Mouse (Mus musculus) heart, embryonic 14.5 days (tissue): Measurements from ENCODE around the gene Tbcc. TPM values are rescaled to one million over a fixed set of nuclear protein-coding genes. Genes with fewer than 3 reads are reported as not detected.

Experiments used
- ATAC-seq: fragments of 200-750 bp; cut with Nextera tagmentation; 2 replicates; pipeline ENCODE4 v1.8.0; 2017; ENCODE audit warnings: low read depth, moderate TSS enrichment; ENCODE audit not compliant: insufficient number of reproducible peaks, insufficient read depth, low FRiP score
- H3K27ac ChIP-seq, 2 experiments: fragments of 200-500 bp in 1 of 2; fragments of 300-500 bp in 1 of 2; sonication (generic) in 1 of 2; replicated peaks in 1 of 2; 2 replicates each; pipeline ENCODE4 v1.5.1; 2012 to 2014; ENCODE audit warnings: low read depth in 2 of 2, low read length in 2 of 2, control low read depth in 1 of 2, mild to moderate bottlenecking in 1 of 2, mixed read lengths in 1 of 2; ENCODE audit not compliant: control insufficient read depth in 1 of 2, insufficient read depth in 1 of 2
- H3K27me3 ChIP-seq: fragments of 300-500 bp; sonication (generic); 2 replicates; pipeline ENCODE4 v1.6.1; 2014; ENCODE audit warnings: mild to moderate bottlenecking, low read length, control low read depth; ENCODE audit not compliant: control insufficient read depth, insufficient read depth
- H3K36me3 ChIP-seq: fragments of 300-500 bp; sonication (generic); 2 replicates; pipeline ENCODE4 v1.6.1; 2014; ENCODE audit warnings: mild to moderate bottlenecking, control low read depth, low read length, mixed read lengths; ENCODE audit not compliant: control insufficient read depth, insufficient read depth
- H3K4me1 ChIP-seq, 2 experiments: fragments of 200-500 bp in 1 of 2; fragments of 300-500 bp in 1 of 2; sonication (generic) in 1 of 2; 2 replicates each; pipeline ENCODE4 v1.6.1; 2012 to 2014; ENCODE audit warnings: low read length in 2 of 2, control low read depth in 1 of 2, mixed read lengths in 1 of 2; ENCODE audit not compliant: control insufficient read depth in 2 of 2, insufficient read depth in 2 of 2
- H3K4me2 ChIP-seq: fragments of 300-500 bp; sonication (generic); 2 replicates; pipeline ENCODE4 v1.6.1; 2014; ENCODE audit warnings: mild to moderate bottlenecking, low read length
- H3K4me3 ChIP-seq, 2 experiments: fragments of 200-500 bp in 1 of 2; fragments of 300-500 bp in 1 of 2; sonication (generic) in 1 of 2; 2 replicates each; pipeline ENCODE4 v1.5.1; 2012 to 2014; ENCODE audit warnings: low read length in 2 of 2, mild to moderate bottlenecking in 2 of 2, control low read depth in 1 of 2, low read depth in 1 of 2, moderate library complexity in 1 of 2; ENCODE audit not compliant: control insufficient read depth in 1 of 2, insufficient read depth in 1 of 2
- H3K9ac ChIP-seq: fragments of 300-500 bp; sonication (generic); 2 replicates; pipeline ENCODE4 v1.6.1; 2014; ENCODE audit warnings: mild to moderate bottlenecking, low read length
- H3K9me3 ChIP-seq: fragments of 300-500 bp; sonication (generic); 2 replicates; pipeline ENCODE4 v1.6.1; 2016; ENCODE audit warnings: low read length, control low read depth; ENCODE audit not compliant: control insufficient read depth
- WGBS: fragments of 180-500 bp; shearing (Covaris S2); extraction: QIAGEN DNeasy Blood & Tissue Kit; methylation state at CpG from one replicate; pipeline ENCODE4 v1.1.7; 2014; 5-methylcytosine and 5-hydroxymethylcytosine counted together
- polyA plus RNA-seq: library from polyadenylated mRNA; unstranded; fragments of >200 nt; fragmentation: Nextera tagmentation; extraction: Ambion mirVana; gene quantifications from 2 replicates; pipeline ENCODE4 v1.2.1, GENCODE M21; 2014

The Tbcc gene
- polyA plus RNA-seq, 1 experiment from 2014 or later: 54.7 TPM

GRCm38 (mm10) chr17:46890843-46891594 is 535 bp downstream of the Tbcc start:
- peak overlapping the region; percentile 97 for H3K4me2 ChIP-seq
- H3K9me3 ChIP-seq: no peaks in the 10 kb centered on the region
- peak overlapping the region; percentile 96 for H3K9ac ChIP-seq
- H3K4me1 ChIP-seq: peaks cover 13 to 31% of the 10 kb centered on the region in 2 experiments
- peak; percentile 6; the same call in 1 of the 2 replicates for ATAC-seq
- peaks cover 6% of the 10 kb centered on the region; the same call in 1 of the 2 replicates for H3K36me3 ChIP-seq
- WGBS: 1% methylated on average over 64 of the region's 64 CpGs
- peak overlapping the region; percentile 90 to 92 for H3K27ac ChIP-seq
- no peaks in the 10 kb centered on the region for H3K27me3 ChIP-seq
- H3K4me3 ChIP-seq: peak overlapping the region; percentile 83 to 96

DNA sequence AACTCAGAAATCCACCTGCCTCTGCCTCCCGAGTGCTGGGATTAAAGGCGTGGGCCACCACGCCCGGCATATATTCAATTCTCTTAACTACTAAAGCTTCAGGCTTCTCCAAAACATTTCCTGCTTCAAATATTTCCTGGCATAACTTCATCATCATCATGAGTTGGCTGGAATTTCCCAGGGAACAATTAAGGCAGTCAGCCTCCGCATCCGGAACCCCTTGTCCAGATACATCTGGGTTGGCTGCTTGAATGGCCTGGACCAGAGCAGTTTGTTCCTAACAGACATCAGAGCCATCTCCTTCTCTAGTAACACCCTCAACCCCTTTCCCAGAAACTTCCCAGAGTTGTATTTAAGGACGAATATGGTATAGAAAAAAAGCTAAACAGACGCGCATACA is 4.9 kb downstream of the Tbcc start:
- Histone ChIP-seq H3K4me1 (peaks cover 10 to 22% of the 10 kb centered on the region in 2 experiments), H3K27me3 (no peaks in the 10 kb centered on the region), H3K4me2 (no peak overlapping the region), H3K4me3 (no peak overlapping the region), H3K27ac (no peak overlapping the region), H3K9ac (no peak overlapping the region), H3K9me3 (0 out of 2 replicates have a peak, but pooled peaks cover 3% of the 10 kb centered on the region), H3K36me3 (peaks cover 6% of the 10 kb centered on the region; the same call in 1 of the 2 replicates)
- WGBS: 90% methylated on average over 9 of the region's 9 CpGs
- no peak for ATAC-seq

- Histone ChIP-seq H3K4me2 (no peak overlapping the region), H3K9me3 (0 out of 2 replicates have a peak, but pooled peaks cover 3% of the 10 kb centered on the region), H3K27me3 (no peaks in the 10 kb centered on the region), H3K4me3 (no peak overlapping the region), H3K4me1 (peaks cover 3 to 9% of the 10 kb centered on the region in 2 experiments), H3K36me3 (peaks cover 2% of the 10 kb centered on the region; the same call in 1 of the 2 replicates), H3K27ac (no peak overlapping the region), H3K9ac (no peak overlapping the region)
- no peak for ATAC-seq
- WGBS: 47% methylated on average over 13 of the region's 13 CpGs
Measured at GRCm38 (mm10) chr17:46897221-46897950, 6.9 kb downstream of the Tbcc start.

GRCm38 (mm10) chr17:46900941-46901340 is 10.5 kb downstream of the Tbcc start:
- ATAC-seq: no peak
- no peak overlapping the region for H3K4me3 ChIP-seq
- H3K9ac ChIP-seq: no peak overlapping the region
- H3K4me2 ChIP-seq: no peak overlapping the region
- WGBS: 60% methylated on average over 2 of the region's 2 CpGs
- no peak overlapping the region for H3K27ac ChIP-seq
- H3K36me3 ChIP-seq: no peaks in the 10 kb centered on the region
- no peaks in the 10 kb centered on the region for H3K27me3 ChIP-seq
- no peaks in the 10 kb centered on the region for H3K4me1 ChIP-seq
- H3K9me3 ChIP-seq: 0 out of 2 replicates have a peak, but pooled peaks cover 3% of the 10 kb centered on the region

DNA sequence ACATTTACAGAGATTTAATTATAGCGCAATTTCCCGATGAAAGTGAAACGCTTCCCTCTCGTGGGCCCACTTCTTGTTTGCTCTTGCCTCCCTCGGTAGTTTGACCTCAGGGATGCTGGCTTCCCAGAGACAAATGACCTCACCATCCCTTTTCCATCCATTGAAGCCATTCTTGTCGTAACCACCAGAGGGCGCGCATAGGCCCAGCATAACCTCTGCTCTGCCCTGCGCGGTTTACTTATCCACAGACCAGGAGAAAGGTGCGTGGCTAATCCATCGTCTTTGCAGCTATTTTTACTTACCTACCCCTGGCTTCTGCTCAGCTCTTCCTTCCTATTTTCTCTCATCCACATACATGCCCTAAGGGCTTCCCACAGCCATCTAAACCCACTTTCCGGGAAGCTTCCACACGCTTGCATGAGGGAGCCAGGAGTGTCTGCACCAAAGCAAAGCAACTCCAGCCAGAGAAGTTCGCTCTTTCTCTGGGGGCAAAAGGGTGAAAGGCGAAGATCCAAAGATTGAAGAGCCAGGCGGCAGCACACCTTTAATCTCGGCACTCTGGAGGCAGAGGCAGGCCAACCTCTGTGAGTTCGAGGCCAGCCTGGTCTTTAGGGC is 13.5 kb downstream of the Tbcc start:
- Histone ChIP-seq H3K27me3 (no peaks in the 10 kb centered on the region), H3K4me3 (no peak overlapping the region), H3K4me2 (no peak overlapping the region), H3K36me3 (no peaks in the 10 kb centered on the region), H3K27ac (no peak overlapping the region), H3K4me1 (no peaks in the 10 kb centered on the region), H3K9me3 (no peaks in the 10 kb centered on the region), H3K9ac (no peak overlapping the region)
- 18% methylated on average over 19 of the region's 19 CpGs for WGBS
- ATAC-seq: peak; percentile 69

DNA sequence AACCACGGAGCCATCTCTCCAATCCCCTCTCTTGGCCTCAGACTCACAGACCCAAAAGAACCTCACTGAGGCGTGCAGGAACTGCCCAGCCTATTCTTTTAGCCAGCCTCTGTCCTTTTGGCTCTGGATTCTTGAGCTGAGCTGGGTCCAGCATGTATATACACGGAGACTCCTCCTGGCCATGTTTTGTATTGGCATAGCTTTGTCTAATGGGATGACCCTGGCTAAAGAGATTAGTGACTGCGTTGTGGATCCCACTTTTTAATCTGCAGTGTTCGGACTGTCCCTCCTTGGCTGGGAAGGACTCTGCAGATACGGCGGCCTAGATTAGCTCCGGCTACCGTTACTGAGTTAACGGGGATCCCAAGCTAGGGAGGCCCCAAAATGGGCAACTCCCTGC is 19.7 kb downstream of the Tbcc start, which contains the start of gene Prph2:
Gene Prph2 (plus strand): TSS at position 274 of the 400 bp plus-strand sequence.
- no peaks in the 10 kb centered on the region for H3K27me3 ChIP-seq
- H3K4me1 ChIP-seq: peaks cover 6 to 11% of the 10 kb centered on the region in 2 experiments
- H3K9me3 ChIP-seq: no peaks in the 10 kb centered on the region
- H3K4me3 ChIP-seq: no peak within 1 kb of the TSS
- WGBS: 81% methylated on average over 10 of the region's 10 CpGs
- no peaks in the 10 kb centered on the region for H3K36me3 ChIP-seq
- H3K4me2 ChIP-seq: no peak within 1 kb of the TSS
- no peak within 1 kb of the TSS for H3K9ac ChIP-seq
- no peak within 1 kb of the TSS for H3K27ac ChIP-seq
- no peak for ATAC-seq

DNA sequence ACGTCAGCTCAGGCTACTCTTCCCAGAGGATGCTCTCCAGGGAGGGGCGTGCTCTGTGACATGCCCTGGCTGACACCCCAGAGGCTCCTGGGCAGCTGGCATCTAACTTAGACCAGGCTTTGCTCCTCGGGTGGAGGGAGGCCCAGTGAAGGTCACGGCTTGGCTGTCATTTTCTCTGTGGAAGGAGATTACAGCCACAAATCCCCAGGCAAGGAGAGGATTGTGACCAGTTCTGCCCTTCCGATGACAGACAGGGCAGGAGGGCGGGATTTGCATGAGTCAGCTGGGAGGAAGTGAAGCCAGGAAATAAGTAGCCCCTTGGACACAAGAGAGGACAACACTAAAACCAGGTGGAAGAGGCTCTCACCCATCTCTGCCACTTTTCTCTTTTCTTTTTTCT is 21.8 kb downstream of the Tbcc start:
- H3K9me3 ChIP-seq: no peaks in the 10 kb centered on the region
- H3K4me3 ChIP-seq: no peak overlapping the region
- 23% methylated on average over 6 of the region's 6 CpGs for WGBS
- H3K4me2 ChIP-seq: no peak overlapping the region
- no peak overlapping the region for H3K9ac ChIP-seq
- no peaks in the 10 kb centered on the region for H3K36me3 ChIP-seq
- peaks cover 6 to 11% of the 10 kb centered on the region in 2 experiments for H3K4me1 ChIP-seq
- H3K27me3 ChIP-seq: no peaks in the 10 kb centered on the region
- no peak for ATAC-seq
- no peak overlapping the region for H3K27ac ChIP-seq
